Mouse (Mus musculus) thymus, adult 18-20 months (tissue): Measurements from ENCODE around the gene Olfr761.
"Not testable (repeated sequence)": the region's sequence is repeated elsewhere in the genome, so short reads cannot be mapped to it uniquely, and the experiment has no call there.

Source experiments
- DNase-seq, 2 experiments: peaks; one replicate each; pipeline ENCODE4 v3.0.0; 2022; ENCODE audit warnings: mixed read lengths in 2 of 2

Gene Olfr761

DNA sequence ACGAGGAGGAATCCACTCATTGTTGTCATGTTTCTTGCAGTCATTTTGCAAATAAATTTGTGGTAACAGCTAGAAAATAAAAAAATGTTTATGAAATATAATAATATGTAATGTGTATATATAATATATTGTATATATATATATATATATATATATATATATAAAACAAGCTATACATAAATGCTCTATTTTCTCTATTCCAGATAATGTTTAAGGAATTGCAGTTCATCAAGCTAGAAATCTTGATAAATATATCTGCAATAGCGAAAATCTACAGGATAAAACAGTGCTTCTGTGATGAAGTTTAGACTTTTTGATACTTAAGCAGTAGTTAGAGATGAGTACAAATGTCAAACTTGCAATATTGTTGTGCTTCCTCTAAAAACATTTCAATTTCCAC lies at the start of gene Olfr761:
Gene Olfr761 (minus strand): TSS at position 101 of the 400 bp plus-strand sequence.
- DNase-seq: no peak

DNA sequence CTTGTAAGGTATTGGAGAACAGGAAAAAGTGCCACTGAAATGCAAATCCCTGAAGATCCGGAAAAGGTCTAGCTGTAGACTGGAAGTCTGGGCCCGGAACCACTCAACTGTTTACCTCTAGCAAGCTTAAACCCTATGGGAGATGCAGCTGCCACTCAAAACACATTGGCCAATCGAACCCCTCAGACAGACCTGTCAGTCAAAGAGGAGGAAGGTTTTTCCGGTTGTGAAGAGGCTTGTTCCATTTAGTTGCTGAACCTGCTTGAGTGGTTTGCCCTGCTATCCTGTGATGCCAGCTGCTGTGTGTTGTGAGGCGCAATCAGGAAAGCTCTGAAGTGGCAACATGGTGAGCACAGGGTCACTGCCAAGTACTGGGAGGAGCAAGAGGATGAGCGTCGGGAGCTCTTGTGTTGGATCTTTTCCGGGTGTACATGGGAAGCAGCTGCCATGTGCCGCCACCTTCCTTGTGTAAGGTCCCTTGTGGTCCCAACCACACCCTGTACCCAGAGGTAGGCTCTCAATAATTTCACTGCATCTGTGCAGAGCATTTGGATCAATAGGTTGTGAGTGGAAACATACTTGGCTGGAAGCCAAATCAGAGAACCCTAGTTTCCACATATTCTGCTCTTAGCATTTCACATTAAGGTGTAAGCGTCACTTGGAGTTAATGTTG lies 42.9 kb upstream of the Olfr761 start:
- DNase-seq: no peak

DNA sequence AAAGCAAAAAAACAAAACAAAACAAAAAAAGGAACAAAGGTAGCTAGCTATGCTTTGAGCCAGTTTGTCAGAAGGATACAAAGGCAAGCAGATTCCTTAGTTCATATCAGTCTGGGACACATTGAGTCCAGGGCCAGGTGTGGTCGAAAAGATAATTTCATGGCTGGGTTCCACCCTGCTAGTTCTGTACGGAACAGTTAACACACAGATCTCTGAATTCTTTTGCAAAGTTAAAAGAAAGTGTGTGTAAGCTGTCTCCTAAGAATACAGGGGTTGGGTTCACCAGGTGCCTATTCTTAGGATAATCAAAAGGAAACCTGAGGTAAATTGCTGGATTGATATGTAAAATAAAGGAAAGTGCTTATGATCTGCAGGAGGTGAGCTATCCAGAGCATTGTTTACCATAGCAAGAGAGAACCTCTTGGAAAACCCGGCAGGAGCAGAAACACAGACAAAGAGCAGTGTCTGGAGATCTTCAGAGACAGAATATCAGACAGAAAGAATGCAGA lies 37.6 kb upstream of the Olfr761 start:
- no peak for DNase-seq

DNA sequence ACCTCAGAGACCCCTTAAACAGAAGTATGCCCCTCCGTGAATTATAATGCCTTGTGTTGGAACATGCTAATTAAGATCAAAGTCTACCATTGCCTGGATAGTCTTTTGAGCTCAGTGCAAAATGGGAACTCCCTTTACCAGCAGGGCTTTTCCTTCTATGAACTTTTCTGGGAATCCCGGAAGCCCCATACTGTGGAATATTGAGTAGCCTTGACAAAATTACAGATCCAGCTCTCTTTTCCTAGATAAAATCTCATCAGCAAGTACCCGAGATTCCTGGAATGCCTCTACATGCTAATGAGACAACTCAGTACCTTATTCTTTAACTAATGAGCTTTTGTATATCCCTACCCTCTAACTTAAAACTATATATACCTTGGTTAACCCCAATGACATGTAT lies 20.7 kb upstream of the Olfr761 start:
- no peak for DNase-seq

DNA sequence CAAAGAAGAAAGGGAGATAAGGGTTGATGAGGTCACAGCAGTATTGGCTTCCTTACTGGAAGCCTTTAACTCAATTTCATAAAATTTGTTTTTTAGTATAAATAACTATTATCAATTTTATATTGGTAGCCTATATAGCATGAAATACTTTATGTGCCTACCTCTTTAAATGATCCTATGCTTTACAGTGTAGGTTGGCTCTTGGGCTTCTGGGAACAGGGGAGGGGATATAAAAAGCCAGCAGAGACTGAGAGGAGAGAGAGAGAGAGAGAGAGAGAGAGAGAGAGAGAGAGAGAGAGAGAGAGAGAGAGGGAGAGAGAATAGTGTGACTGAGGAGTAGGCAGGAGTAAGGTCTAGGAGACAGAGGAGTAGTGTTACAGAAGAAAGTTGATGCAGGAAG lies 32.6 kb downstream of the Olfr761 start, which contains the start of gene Olfr128:
Gene Olfr128 (plus strand): TSS at position 301 of the 400 bp plus-strand sequence.
- no peak for DNase-seq

DNA sequence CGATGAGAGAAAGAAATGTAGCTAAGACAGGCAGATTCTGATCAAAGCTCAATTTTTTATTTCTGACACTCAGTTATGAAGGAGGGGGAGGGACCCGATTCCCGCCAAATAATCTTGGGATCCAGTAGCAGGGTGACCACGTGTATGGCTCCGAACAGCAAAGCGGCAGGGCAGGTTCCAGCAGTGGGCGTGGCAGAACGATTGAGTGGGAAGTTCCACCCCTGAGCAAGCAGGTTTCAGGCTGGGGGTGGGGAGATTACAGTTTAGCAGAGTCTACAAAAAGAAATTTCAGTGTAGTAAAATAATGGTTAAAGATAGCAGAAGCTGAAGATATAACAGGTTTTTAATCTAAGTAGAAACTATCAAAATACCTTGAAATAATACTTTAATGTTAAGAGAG lies 46.1 kb downstream of the Olfr761 start:
- DNase-seq: not testable (repeated sequence)
